In genomic region chr9:42317337-42317736, GRCm38 (mm10) we compare ENCODE assay signal across 12 mouse cellular contexts. TPM values are rescaled to one million over a fixed set of nuclear protein-coding genes. Genes with fewer than 3 reads are reported as not detected.
DNase-seq lines count a peak whose midpoint lies in the region; ATAC-seq and TF ChIP-seq lines count a peak whose summit lies in the region.
"Had no signal": no experiment of that assay in that cellular context is flagged by ENCODE, and none has a peak within 500 bp of the region (broad histone marks: within the 10 kb centered on the region; RNA-seq: fewer than 3 reads in every experiment).

No protein-coding gene starts in this region.

- no peaks in the 10 kb centered on the region for H3K9me3 ChIP-seq in intestine, postnatal 0 days (ENCODE audit: control insufficient read depth)
- H3K9me3 ChIP-seq in intestine, embryonic 16.5 days (ENCODE audit: control insufficient read depth, low read length), result no peaks in the 10 kb centered on the region
- no peaks in the 10 kb centered on the region for H3K9me3 ChIP-seq in liver, postnatal 0 days (ENCODE audit: low read length)
- 0 out of 2 replicates have a peak, but pooled peaks cover 2% of the 10 kb centered on the region for H3K9me3 ChIP-seq in liver, embryonic 11.5 days (ENCODE audit: control insufficient read depth, low read length)
- no peaks in the 10 kb centered on the region for H3K9me3 ChIP-seq in limb, embryonic 10.5 days (replicated peaks)
- H3K9me3 ChIP-seq: liver, embryonic 15.5 days had no signal

- WGBS in intestine, postnatal 0 days, result 55% methylated on average over 3 of the region's 3 CpGs
- WGBS in intestine, embryonic 16.5 days, result 66% methylated on average over 3 of the region's 3 CpGs
- WGBS in liver, postnatal 0 days (ENCODE audit: insufficient replicate concordance), result 65% methylated on average over 3 of the region's 3 CpGs
- 41% methylated on average over 3 of the region's 3 CpGs for WGBS in liver, embryonic 11.5 days
- 52% methylated on average over 3 of the region's 3 CpGs for WGBS in limb, embryonic 10.5 days

- H3K4me3 ChIP-seq in intestine, postnatal 0 days (ENCODE audit: low read depth, low read length), result no peak overlapping the region
- H3K4me3 ChIP-seq in intestine, embryonic 16.5 days (ENCODE audit: low read length), result no peak overlapping the region
- H3K4me3 ChIP-seq in liver, postnatal 0 days (ENCODE audit: low read depth, low read length), result no peak overlapping the region
- H3K4me3 ChIP-seq in liver, embryonic 11.5 days (ENCODE audit: low read depth, low read length), result no peak overlapping the region
- H3K4me3 ChIP-seq in limb, embryonic 10.5 days, result no peak overlapping the region
- H3K4me3 ChIP-seq: liver, embryonic 15.5 days had no signal

- H3K27me3 ChIP-seq in intestine, postnatal 0 days (replicated peaks; ENCODE audit: control insufficient read depth, insufficient read depth, low read length), result no peaks in the 10 kb centered on the region
- H3K27me3 ChIP-seq in intestine, embryonic 16.5 days (replicated peaks; ENCODE audit: control insufficient read depth, insufficient read depth, low read length), result no peaks in the 10 kb centered on the region
- no peaks in the 10 kb centered on the region for H3K27me3 ChIP-seq in liver, postnatal 0 days (ENCODE audit: insufficient read depth, low read length)
- no peaks in the 10 kb centered on the region for H3K27me3 ChIP-seq in liver, embryonic 11.5 days (replicated peaks; ENCODE audit: control insufficient read depth, insufficient read depth, low read length)
- no peaks in the 10 kb centered on the region for H3K27me3 ChIP-seq in limb, embryonic 10.5 days (ENCODE audit: low read depth, poor library complexity, severe bottlenecking)
- H3K27me3 ChIP-seq: liver, embryonic 15.5 days had no signal

- peak; percentile 60 for DNase-seq in adrenal gland, adult 8-10 months
- no peak for DNase-seq in adrenal gland, postnatal 25 days
- no peak for DNase-seq in liver, postnatal 0 days
- DNase-seq in liver, embryonic 11.5 days (ENCODE audit: low spot score), result no peak
- DNase-seq in limb, embryonic 10.5 days (ENCODE audit: low spot score), result no peak
- DNase-seq: cerebellum, adult 11-12 months; heart, postnatal 36 days; spleen, adult 18-20 months had no signal

- H3K27ac ChIP-seq in intestine, postnatal 0 days (ENCODE audit: low read depth, low read length), result no peak overlapping the region
- no peak overlapping the region for H3K27ac ChIP-seq in intestine, embryonic 16.5 days (ENCODE audit: low read length)
- H3K27ac ChIP-seq in liver, postnatal 0 days (ENCODE audit: low read depth), result no peak overlapping the region
- no peak overlapping the region for H3K27ac ChIP-seq in liver, embryonic 11.5 days (ENCODE audit: low read depth, low read length)
- H3K27ac ChIP-seq in limb, embryonic 10.5 days, result 0 out of 2 replicates have a peak overlapping the region, but pooled peaks have one; percentile 25
- H3K27ac ChIP-seq: liver, embryonic 15.5 days had no signal

- H3K4me2 ChIP-seq in intestine, postnatal 0 days (replicated peaks; ENCODE audit: low read depth), result no peak overlapping the region
- H3K4me2 ChIP-seq in intestine, embryonic 16.5 days (ENCODE audit: low read depth, low read length), result no peak overlapping the region
- no peak overlapping the region for H3K4me2 ChIP-seq in liver, postnatal 0 days (ENCODE audit: low read depth, low read length)
- no peak overlapping the region for H3K4me2 ChIP-seq in liver, embryonic 11.5 days
- H3K4me2 ChIP-seq: liver, embryonic 15.5 days had no signal

- no peaks in the 10 kb centered on the region for H3K36me3 ChIP-seq in intestine, postnatal 0 days (ENCODE audit: control insufficient read depth, insufficient read depth)
- H3K36me3 ChIP-seq in intestine, embryonic 16.5 days (ENCODE audit: control insufficient read depth, insufficient read depth, low read length), result no peaks in the 10 kb centered on the region
- no peaks in the 10 kb centered on the region for H3K36me3 ChIP-seq in liver, postnatal 0 days (replicated peaks; ENCODE audit: insufficient read depth, low read length)
- no peaks in the 10 kb centered on the region for H3K36me3 ChIP-seq in liver, embryonic 11.5 days (ENCODE audit: control insufficient read depth, insufficient read depth, low read length)
- no peaks in the 10 kb centered on the region for H3K36me3 ChIP-seq in limb, embryonic 10.5 days
- H3K36me3 ChIP-seq: liver, embryonic 15.5 days had no signal

- H3K9ac ChIP-seq in intestine, postnatal 0 days (ENCODE audit: low read depth, low read length), result no peak overlapping the region
- no peak overlapping the region for H3K9ac ChIP-seq in intestine, embryonic 16.5 days (ENCODE audit: low read depth, low read length)
- no peak overlapping the region for H3K9ac ChIP-seq in liver, postnatal 0 days (replicated peaks)
- no peak overlapping the region for H3K9ac ChIP-seq in liver, embryonic 11.5 days (ENCODE audit: low read depth, low read length)
- H3K9ac ChIP-seq: liver, embryonic 15.5 days had no signal

- TF ChIP-seq EP300 in liver, postnatal 0 days (IDR thresholded peaks at IDR 0.05; ENCODE audit: low read depth), result no peak

- peak; percentile 29; the same call in 1 of the 2 replicates for TF ChIP-seq CTCF in intestine, postnatal 0 days (IDR thresholded peaks at IDR 0.05; ENCODE audit: low read depth)
- peak; percentile 30; the same call in 1 of the 2 replicates for TF ChIP-seq CTCF in liver, postnatal 0 days (IDR thresholded peaks at IDR 0.05; ENCODE audit: low read depth)

- no peak for ATAC-seq in intestine, postnatal 0 days
- ATAC-seq in intestine, embryonic 16.5 days, result no peak
- ATAC-seq in liver, postnatal 0 days, result no peak
- ATAC-seq in liver, embryonic 11.5 days (replicated peaks; ENCODE audit: low FRiP score), result no peak
- no peak for ATAC-seq in megakaryocyte-erythroid progenitor cell, adult 5-6 weeks (replicated peaks; ENCODE audit: low FRiP score, low TSS enrichment, poor library complexity, severe bottlenecking)

- H3K4me1 ChIP-seq in intestine, postnatal 0 days (replicated peaks; ENCODE audit: control insufficient read depth, insufficient read depth, low read length), result no peaks in the 10 kb centered on the region
- H3K4me1 ChIP-seq in intestine, embryonic 16.5 days (ENCODE audit: control insufficient read depth, insufficient read depth, low read length), result 0 out of 2 replicates have a peak, but pooled peaks cover 4% of the 10 kb centered on the region
- no peaks in the 10 kb centered on the region for H3K4me1 ChIP-seq in liver, postnatal 0 days (ENCODE audit: insufficient read depth)
- H3K4me1 ChIP-seq in liver, embryonic 11.5 days (replicated peaks; ENCODE audit: control insufficient read depth, insufficient read depth, low read length), result no peaks in the 10 kb centered on the region
- H3K4me1 ChIP-seq in limb, embryonic 10.5 days, result 0 out of 2 replicates have a peak, but pooled peaks cover 3% of the 10 kb centered on the region
- H3K4me1 ChIP-seq: liver, embryonic 15.5 days had no signal

RNA-seq across cellular contexts. Expression of gene Sc5d, which starts 53.3 kb away (rescaled TPM):
- total RNA-seq in adrenal gland, adult 8-10 months (2022), result 100 to 1,000 TPM in 1 of 4 experiments, 10 to 100 TPM in 3; 66.2 to 126 (median 84.4) TPM
- 119 and 172 TPM in 2 replicates for total RNA-seq in adrenal gland, postnatal 25 days (2021)
- polyA plus RNA-seq in intestine, postnatal 0 days (2015; fragmentation: Nextera tagmentation; extraction: Ambion mirVana), result 79.8 and 87.7 TPM in 2 replicates
- 106 and 118 TPM in 2 replicates for polyA plus RNA-seq in intestine, embryonic 16.5 days (2015; fragmentation: Nextera tagmentation; extraction: Ambion mirVana)
- 146 and 151 TPM in 2 replicates for polyA plus RNA-seq in liver, postnatal 0 days (2015; fragmentation: Nextera tagmentation; extraction: Ambion mirVana)
- polyA plus RNA-seq in liver, embryonic 11.5 days (2014; fragmentation: Nextera tagmentation; extraction: Ambion mirVana), result 71.4 and 80.4 TPM in 2 replicates
- 56.9 and 63.2 TPM in 2 replicates for polyA plus RNA-seq in limb, embryonic 10.5 days (2016; fragmentation: Nextera tagmentation; extraction: Ambion mirVana)
- total RNA-seq in megakaryocyte-erythroid progenitor cell, adult 5-6 weeks (2014; fragmentation: Nextera tagmentation), result 13.9 and 18.2 TPM in 2 replicates
- 20.2 and 24.5 TPM in 2 replicates for total RNA-seq in megakaryocyte-erythroid progenitor cell, adult 5-6 weeks (2017)
